Mouse (Mus musculus) midbrain, embryonic 14.5 days (tissue): ENCODE data around the gene Gm6034. TPM values are rescaled to one million over a fixed set of nuclear protein-coding genes. Genes with fewer than 3 reads are reported as not detected.
"Not testable (repeated sequence)": the region's sequence is repeated elsewhere in the genome, so short reads cannot be mapped to it uniquely, and the experiment has no call there.

ENCODE experiments used
- ATAC-seq: fragments of 200-750 bp; cut with Nextera tagmentation; 2 replicates; pipeline ENCODE4 v1.8.0; 2017; ENCODE audit warnings: moderate number of reproducible peaks, moderate library complexity; ENCODE audit not compliant: low FRiP score, low TSS enrichment
- DNase-seq: peaks from one replicate; pipeline ENCODE4 v3.0.0-alpha.2; 2015
- H3K27ac ChIP-seq: fragments of 300-500 bp; sonication (generic); replicated peaks from 2 replicates; pipeline ENCODE4 v1.5.1; 2014; ENCODE audit warnings: mild to moderate bottlenecking, low read depth, low read length, moderate library complexity
- H3K27me3 ChIP-seq: fragments of 300-500 bp; sonication (generic); 2 replicates; pipeline ENCODE4 v1.6.1; 2014; ENCODE audit warnings: low read length, control low read depth, mixed read lengths; ENCODE audit not compliant: control insufficient read depth, insufficient read depth
- H3K36me3 ChIP-seq: fragments of 300-500 bp; sonication (generic); 2 replicates; pipeline ENCODE4 v1.6.1; 2014; ENCODE audit warnings: low read length, control low read depth; ENCODE audit not compliant: control insufficient read depth, insufficient read depth
- H3K4me1 ChIP-seq: fragments of 300-500 bp; sonication (generic); 2 replicates; pipeline ENCODE4 v1.6.1; 2014; ENCODE audit warnings: mild to moderate bottlenecking, antibody characterized with exemption, low read length, control low read depth; ENCODE audit not compliant: control insufficient read depth, insufficient read depth
- H3K4me2 ChIP-seq: fragments of 300-500 bp; sonication (generic); 2 replicates; pipeline ENCODE4 v1.6.1; 2014; ENCODE audit warnings: mild to moderate bottlenecking, low read length, moderate library complexity
- H3K4me3 ChIP-seq: fragments of 300-500 bp; sonication (generic); replicated peaks from 2 replicates; pipeline ENCODE4 v1.5.1; 2014; ENCODE audit warnings: low read depth, low read length
- H3K9ac ChIP-seq: fragments of 300-500 bp; sonication (generic); replicated peaks from 2 replicates; pipeline ENCODE4 v1.6.1; 2014; ENCODE audit warnings: mild to moderate bottlenecking, low read length, moderate library complexity
- H3K9me3 ChIP-seq: fragments of 300-500 bp; sonication (generic); 2 replicates; pipeline ENCODE4 v1.6.1; 2016; ENCODE audit warnings: low read length, control low read depth, mixed read lengths; ENCODE audit not compliant: control insufficient read depth
- WGBS: fragments of 180-500 bp; shearing (Covaris S2); extraction: QIAGEN DNeasy Blood & Tissue Kit; methylation state at CpG from one replicate; pipeline ENCODE4 v1.1.7; 2014; 5-methylcytosine and 5-hydroxymethylcytosine counted together
- polyA plus RNA-seq: library from polyadenylated mRNA; unstranded; fragments of >200 nt; fragmentation: Nextera tagmentation; extraction: Ambion mirVana; gene quantifications from 2 replicates; pipeline ENCODE4 v1.2.1, GENCODE M21; 2014

Gene Gm6034
- polyA plus RNA-seq, 1 experiment from 2014 or later, result not detected

DNA sequence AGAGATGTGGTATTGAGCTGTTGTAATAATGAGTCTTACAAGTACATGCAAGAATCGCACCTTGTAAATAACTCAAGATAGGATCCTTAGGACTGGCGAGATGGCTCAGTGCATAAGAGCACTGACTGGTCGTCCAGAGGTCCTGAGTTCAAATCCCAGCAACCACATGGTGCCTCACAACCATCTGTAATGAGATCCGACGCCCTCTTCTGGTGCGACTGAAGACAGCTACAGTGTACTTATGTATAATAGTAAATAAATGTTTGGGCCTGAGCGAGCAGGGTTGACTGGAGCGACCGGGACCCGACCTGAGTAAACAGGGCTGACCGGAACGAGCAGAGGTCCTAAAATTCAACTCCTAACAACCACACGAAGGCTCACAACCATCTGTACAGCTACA, 6.6 kb upstream of the Gm6034 start:
- not testable (repeated sequence) for H3K9ac ChIP-seq, H3K27ac ChIP-seq, DNase-seq, H3K27me3 ChIP-seq, H3K9me3 ChIP-seq, H3K4me3 ChIP-seq, H3K4me1 ChIP-seq, ATAC-seq, H3K4me2 ChIP-seq, H3K36me3 ChIP-seq
- WGBS, result 89% methylated on average over 13 of the region's 13 CpGs

DNA sequence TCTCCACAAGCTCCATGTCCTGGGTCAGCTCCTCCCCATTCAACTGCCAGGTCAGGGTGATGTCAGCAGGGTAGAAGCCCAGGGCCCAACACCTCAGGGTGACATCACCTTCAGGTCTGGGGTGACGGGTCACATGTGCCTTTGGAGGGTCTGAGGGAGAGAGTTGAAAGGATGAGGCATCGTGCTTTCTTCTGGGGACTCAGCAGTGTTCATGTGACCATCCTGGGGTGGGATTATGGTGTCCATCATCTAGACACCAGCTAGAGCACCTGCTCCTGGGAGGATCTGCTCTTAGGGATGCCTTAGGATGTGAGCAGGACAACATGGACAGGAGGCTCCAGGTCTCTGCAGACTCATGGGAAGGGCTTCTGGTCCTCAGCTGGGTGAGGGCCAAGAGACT, 2.2 kb upstream of the Gm6034 start:
- not testable (repeated sequence) for H3K4me2 ChIP-seq, H3K27ac ChIP-seq, H3K9me3 ChIP-seq, H3K4me3 ChIP-seq, H3K36me3 ChIP-seq, H3K9ac ChIP-seq, H3K27me3 ChIP-seq, ATAC-seq, H3K4me1 ChIP-seq, DNase-seq
- 87% methylated on average over 2 of the region's 2 CpGs for WGBS

DNA sequence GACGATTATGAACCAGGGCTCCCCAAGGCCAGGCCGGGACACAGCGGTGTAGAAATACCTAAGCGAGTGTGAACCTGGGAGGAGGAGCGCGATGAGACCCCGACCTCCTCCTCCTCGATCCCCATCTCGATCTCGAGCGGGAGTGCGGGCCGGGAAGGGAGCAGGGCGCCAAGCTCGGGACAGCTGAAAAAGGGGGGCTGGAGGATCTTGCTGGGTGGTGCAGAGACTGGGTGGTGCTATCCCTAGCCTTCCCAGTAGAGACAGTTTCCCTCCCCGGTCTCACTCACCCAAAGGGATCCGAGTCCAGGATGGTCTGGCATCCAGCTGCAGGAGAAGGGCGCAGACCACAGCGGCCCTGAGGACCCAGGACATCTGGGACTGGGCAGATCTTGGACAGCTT, 706 bp upstream of the Gm6034 start:
- not testable (repeated sequence) for H3K9me3 ChIP-seq, H3K27ac ChIP-seq, H3K36me3 ChIP-seq, H3K27me3 ChIP-seq, H3K9ac ChIP-seq, DNase-seq, H3K4me1 ChIP-seq
- 1% methylated on average over 19 of the region's 19 CpGs for WGBS
- peak; percentile 62 for ATAC-seq
- Histone ChIP-seq H3K4me3 (peak overlapping the region; percentile 29), H3K4me2 (peak overlapping the region; percentile 60)

DNA sequence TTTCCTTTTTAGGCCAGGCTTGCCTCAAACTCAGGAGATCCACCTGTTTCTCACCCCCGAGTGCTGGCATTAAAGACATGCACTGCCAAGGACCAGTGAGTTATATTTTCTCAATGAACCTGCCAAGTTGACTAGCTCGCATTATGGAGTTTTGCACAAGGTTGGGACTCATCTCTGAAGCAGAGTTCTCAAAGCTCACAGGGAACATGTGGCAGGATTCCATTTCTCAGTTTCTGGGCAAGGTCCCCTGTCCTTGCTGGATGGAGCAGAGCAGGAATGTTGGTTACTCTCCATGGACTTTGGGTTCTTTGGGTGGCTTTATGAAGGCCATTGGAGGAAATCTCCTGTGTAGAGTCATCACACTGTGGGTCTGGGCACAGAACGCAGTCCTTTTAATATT, 525 bp downstream of the Gm6034 start:
- no peak for DNase-seq

DNA sequence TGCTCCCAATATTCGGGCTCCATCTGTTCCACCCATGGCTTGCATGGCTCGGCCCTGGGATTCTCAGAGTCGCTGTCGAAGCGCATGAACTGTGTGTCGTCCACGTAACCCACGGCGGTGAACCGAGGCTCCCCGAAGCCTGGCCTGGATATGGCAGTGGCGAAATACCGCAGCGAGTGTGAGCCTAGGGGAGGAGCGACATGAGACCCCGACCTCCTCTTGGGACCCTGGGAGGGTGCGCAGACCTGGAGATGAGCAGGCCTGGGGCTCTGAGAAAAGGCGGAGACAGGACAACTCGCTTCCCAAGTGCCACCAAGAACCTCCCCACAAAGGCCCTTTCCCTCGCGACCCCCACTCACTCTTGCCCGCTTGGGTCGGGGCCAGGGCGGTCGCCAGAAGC, 15.2 kb downstream of the Gm6034 start:
- H3K27me3 ChIP-seq, H3K4me2 ChIP-seq, H3K9me3 ChIP-seq, H3K4me3 ChIP-seq, DNase-seq, H3K27ac ChIP-seq, ATAC-seq, H3K36me3 ChIP-seq, H3K9ac ChIP-seq, H3K4me1 ChIP-seq: not testable (repeated sequence)
- WGBS, result 90% methylated on average over 24 of the region's 25 CpGs

More for the DNA sequence above, 525 bp downstream of the Gm6034 start:
- Histone ChIP-seq H3K4me3 (no peak overlapping the region), H3K4me1 (no peaks in the 10 kb centered on the region), H3K9ac (no peak overlapping the region), H3K36me3 (no peaks in the 10 kb centered on the region), H3K4me2 (peak overlapping the region; percentile 60), H3K9me3 (no peaks in the 10 kb centered on the region), H3K27me3 (no peaks in the 10 kb centered on the region), H3K27ac (no peak overlapping the region)
- 84% methylated on average over 3 of the region's 3 CpGs for WGBS
- no peak for ATAC-seq

DNA sequence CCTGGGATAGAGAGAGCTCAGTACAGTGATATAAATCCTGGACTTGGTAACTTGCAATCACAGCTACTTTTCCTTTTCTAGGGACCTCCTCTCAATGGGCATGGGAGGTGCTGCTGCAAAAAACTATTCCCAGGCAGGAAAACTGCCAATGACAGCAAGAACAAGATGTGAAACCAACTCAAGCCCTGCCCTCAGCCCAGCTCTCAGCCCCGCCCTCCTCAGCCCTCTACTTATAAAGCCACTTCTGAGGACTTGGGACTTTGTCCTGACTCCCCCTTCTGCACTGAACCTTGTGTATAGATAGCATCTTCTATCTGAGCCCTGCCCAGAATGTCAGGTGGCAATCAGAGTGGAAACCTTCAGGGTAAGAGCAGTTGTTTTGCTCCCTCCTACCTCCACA, 15.6 kb downstream of the Gm6034 start, which contains the start of gene Gm11127:
Gm11127 (minus strand) TSS at position 10 of the 400 bp plus-strand sequence.
- not testable (repeated sequence) for H3K9me3 ChIP-seq, H3K4me1 ChIP-seq, H3K9ac ChIP-seq, H3K27me3 ChIP-seq, H3K36me3 ChIP-seq, DNase-seq, H3K4me2 ChIP-seq, H3K4me3 ChIP-seq, H3K27ac ChIP-seq, ATAC-seq
- WGBS, result 57% methylated on average over 1 of the region's 1 CpGs

DNA sequence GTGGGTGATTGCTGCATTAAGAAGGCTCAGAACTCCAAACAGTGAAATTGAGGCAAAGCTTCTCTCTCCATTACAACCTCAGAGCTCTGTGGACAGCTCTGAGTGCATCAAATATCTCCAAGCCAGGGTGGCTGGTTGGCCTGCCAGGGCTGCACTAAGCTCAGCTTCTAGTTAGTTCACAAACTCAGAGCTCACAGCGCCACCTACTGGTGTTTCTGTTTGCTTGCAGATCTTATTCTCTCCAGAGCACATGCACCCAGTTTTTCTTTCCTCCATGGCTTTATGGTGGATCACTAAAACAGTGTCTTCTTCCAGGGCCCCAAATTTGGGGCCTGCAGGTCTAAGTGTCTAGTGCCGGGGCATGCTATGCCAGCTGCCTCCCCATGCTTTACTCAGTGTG, 18.1 kb downstream of the Gm6034 start:
- H3K4me2 ChIP-seq, result no peak overlapping the region
- ATAC-seq (no peak), DNase-seq (peak; percentile 88)
- no peaks in the 10 kb centered on the region for H3K9me3 ChIP-seq
- H3K36me3 ChIP-seq, result no peaks in the 10 kb centered on the region
- 22% methylated on average over 2 of the region's 2 CpGs for WGBS
- H3K27ac ChIP-seq, result no peak overlapping the region
- H3K4me1 ChIP-seq, result no peaks in the 10 kb centered on the region
- H3K4me3 ChIP-seq, result no peak overlapping the region
- H3K9ac ChIP-seq, result no peak overlapping the region
- no peaks in the 10 kb centered on the region for H3K27me3 ChIP-seq

DNA sequence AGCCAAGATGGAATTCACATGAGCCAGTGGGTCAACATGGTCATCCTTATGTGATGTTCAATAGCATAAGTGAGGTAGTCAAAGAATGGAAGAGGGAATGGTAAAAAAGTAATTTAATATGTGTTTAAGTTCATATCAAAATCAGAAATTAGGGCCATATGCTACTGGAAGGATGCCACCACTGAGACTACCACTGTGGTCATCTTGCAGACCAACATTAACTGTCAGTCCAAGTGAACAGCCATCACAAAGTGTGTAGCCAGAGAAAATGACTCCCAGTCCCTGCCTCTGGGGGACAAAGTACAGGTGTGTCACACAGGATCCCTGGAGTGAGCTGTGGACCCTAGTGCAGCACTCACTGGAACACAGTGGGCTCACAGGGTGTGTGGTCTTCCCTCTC, 39.1 kb downstream of the Gm6034 start:
- not testable (repeated sequence) for H3K4me3 ChIP-seq, DNase-seq, H3K27ac ChIP-seq, H3K9me3 ChIP-seq, H3K36me3 ChIP-seq, H3K27me3 ChIP-seq, ATAC-seq, H3K4me2 ChIP-seq, H3K9ac ChIP-seq, H3K4me1 ChIP-seq

DNA sequence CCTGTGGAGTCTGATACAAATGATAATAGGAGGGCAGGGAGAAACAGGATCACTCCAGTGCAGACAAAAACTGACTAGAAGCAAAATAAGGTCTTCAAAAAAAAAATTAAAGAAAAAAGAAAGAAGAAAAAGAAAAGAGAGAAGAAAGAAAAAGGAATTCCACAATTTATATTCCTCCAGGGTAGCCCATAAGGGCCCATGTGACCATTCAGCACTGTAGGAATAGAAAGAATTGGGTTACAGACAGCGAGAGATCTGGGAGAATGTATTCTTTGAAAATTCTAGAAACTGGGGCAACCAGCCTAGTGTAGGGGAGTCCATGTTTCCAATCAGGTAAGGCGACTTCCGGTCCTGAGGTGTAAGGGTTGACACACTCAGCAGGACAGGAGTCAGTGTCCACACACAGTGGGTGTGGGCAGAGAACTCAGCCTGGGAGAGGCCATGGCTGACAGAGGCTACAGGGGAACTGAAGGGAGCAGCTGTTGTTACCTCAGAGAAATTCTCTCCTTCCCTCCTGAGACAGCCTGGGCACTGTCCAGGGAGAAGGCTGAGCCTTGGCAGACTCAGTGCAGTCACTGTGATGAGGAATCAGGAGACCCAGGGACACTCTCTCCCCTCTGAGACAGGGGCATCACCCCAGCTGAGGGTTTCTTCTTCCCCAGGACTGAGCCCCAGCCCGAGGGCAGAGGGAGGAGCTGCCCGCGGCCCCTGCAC, 39.9 kb downstream of the Gm6034 start:
- H3K4me1 ChIP-seq, H3K27ac ChIP-seq, H3K9ac ChIP-seq, DNase-seq, ATAC-seq, H3K36me3 ChIP-seq, H3K27me3 ChIP-seq, H3K9me3 ChIP-seq: not testable (repeated sequence)
- Histone ChIP-seq H3K4me2 (peak overlapping the region; percentile 97), H3K4me3 (peak overlapping the region; percentile 49)
- 27% methylated on average over 6 of the region's 6 CpGs for WGBS
